Comparison of ENCODE assay signal across 19 mouse cellular contexts in genomic region chr13:45658343-45658742, GRCm38 (mm10).
A peak's percentile ranks its signal among the peaks of the same experiment; 100 is the strongest.
DNase-seq lines count a peak whose midpoint lies in the region; ATAC-seq lines count a peak whose summit lies in the region.
"Had no signal": no experiment of that assay in that cellular context is flagged by ENCODE, and none has a peak within 500 bp of the region (broad histone marks: within the 10 kb centered on the region; RNA-seq: fewer than 3 reads in every experiment).

No protein-coding gene starts in this region.

- peaks cover 4% of the 10 kb centered on the region; the same call in 1 of the 2 replicates for H3K4me1 ChIP-seq in lung, embryonic 16.5 days (replicated peaks; ENCODE audit: control insufficient read depth, insufficient read depth, low read length)
- peaks cover 8% of the 10 kb centered on the region for H3K4me1 ChIP-seq in midbrain, embryonic 16.5 days (ENCODE audit: control insufficient read depth, insufficient read depth, low read length)
- H3K4me1 ChIP-seq: embryonic facial prominence, embryonic 10.5 days; embryonic facial prominence, embryonic 12.5 days had no signal

- H3K9me3 ChIP-seq in lung, embryonic 16.5 days (ENCODE audit: control insufficient read depth, low read length): no peaks in the 10 kb centered on the region
- no peaks in the 10 kb centered on the region for H3K9me3 ChIP-seq in midbrain, embryonic 16.5 days (replicated peaks; ENCODE audit: control insufficient read depth, low read length, poor library complexity, severe bottlenecking)
- H3K9me3 ChIP-seq: embryonic facial prominence, embryonic 10.5 days; embryonic facial prominence, embryonic 12.5 days; forebrain, embryonic 13.5 days; forebrain, embryonic 15.5 days had no signal

- WGBS in lung, embryonic 16.5 days: 64% methylated on average over 5 of the region's 5 CpGs
- WGBS in midbrain, embryonic 16.5 days: 93% methylated on average over 5 of the region's 5 CpGs

- no peak overlapping the region for H3K9ac ChIP-seq in lung, embryonic 16.5 days (ENCODE audit: low read length)
- H3K9ac ChIP-seq in midbrain, embryonic 16.5 days (ENCODE audit: low read depth, low read length): no peak overlapping the region
- H3K9ac ChIP-seq: embryonic facial prominence, embryonic 12.5 days; forebrain, embryonic 13.5 days; forebrain, embryonic 15.5 days had no signal

- no peaks in the 10 kb centered on the region for H3K27me3 ChIP-seq in lung, embryonic 16.5 days (ENCODE audit: control insufficient read depth, insufficient read depth, low read depth, low read length)
- no peaks in the 10 kb centered on the region for H3K27me3 ChIP-seq in midbrain, embryonic 16.5 days (ENCODE audit: control insufficient read depth, insufficient read depth, low read depth, low read length)
- H3K27me3 ChIP-seq: embryonic facial prominence, embryonic 12.5 days; forebrain, embryonic 13.5 days; forebrain, embryonic 15.5 days had no signal

- ATAC-seq in lung, embryonic 16.5 days (ENCODE audit: low read depth): peak; percentile 85
- ATAC-seq in midbrain, embryonic 16.5 days: no peak
- ATAC-seq: forebrain, embryonic 13.5 days; forebrain, embryonic 15.5 days had no signal

- DNase-seq in lung, postnatal 14 days: no peak
- DNase-seq in lung, postnatal 10 days: peak; percentile 29
- DNase-seq in lung, postnatal 36 days: peak; percentile 75
- no peak for DNase-seq in urinary bladder, adult 18-20 months (ENCODE audit: low spot score in 2 of 2)
- no peak for DNase-seq in gastrocnemius, postnatal 4 days (ENCODE audit: low spot score in 2 of 2)
- DNase-seq: adrenal gland, adult 8-10 months; adrenal gland, postnatal 14 days; adrenal gland, postnatal 36 days; cerebellum, adult 11-12 months; cerebellum, adult 2 months; cerebellum, adult 9-10 months; cerebellum, postnatal 10 days; cerebellum, postnatal 25 days had no signal

- H3K4me2 ChIP-seq in lung, embryonic 16.5 days (ENCODE audit: low read depth, low read length): no peak overlapping the region
- no peak overlapping the region for H3K4me2 ChIP-seq in midbrain, embryonic 16.5 days (ENCODE audit: low read length)
- H3K4me2 ChIP-seq: embryonic facial prominence, embryonic 12.5 days; forebrain, embryonic 13.5 days; forebrain, embryonic 15.5 days had no signal

- no peak overlapping the region for H3K4me3 ChIP-seq in lung, embryonic 16.5 days (ENCODE audit: low read length)
- H3K4me3 ChIP-seq in midbrain, embryonic 16.5 days (ENCODE audit: low read depth, low read length): no peak overlapping the region
- H3K4me3 ChIP-seq: embryonic facial prominence, embryonic 10.5 days; embryonic facial prominence, embryonic 12.5 days; forebrain, embryonic 13.5 days; forebrain, embryonic 15.5 days had no signal

- H3K27ac ChIP-seq in lung, embryonic 16.5 days (ENCODE audit: low read length): no peak overlapping the region
- H3K27ac ChIP-seq in midbrain, embryonic 16.5 days (ENCODE audit: low read length): no peak overlapping the region
- H3K27ac ChIP-seq: embryonic facial prominence, embryonic 10.5 days; embryonic facial prominence, embryonic 12.5 days; forebrain, embryonic 13.5 days; forebrain, embryonic 15.5 days had no signal

- no peaks in the 10 kb centered on the region for H3K36me3 ChIP-seq in lung, embryonic 16.5 days (ENCODE audit: control insufficient read depth, insufficient read depth, low read length)
- H3K36me3 ChIP-seq in midbrain, embryonic 16.5 days (ENCODE audit: control insufficient read depth, insufficient read depth, low read length): no peaks in the 10 kb centered on the region
- H3K36me3 ChIP-seq: embryonic facial prominence, embryonic 10.5 days; embryonic facial prominence, embryonic 12.5 days; forebrain, embryonic 15.5 days had no signal

Comparison
In these comparisons a context has a peak if more than half of its experiments do, and no peak if none do; other contexts are left out.
1. DNase-seq: peak in lung, postnatal 10 days (single experiment) and lung, postnatal 36 days (single experiment); none in lung, postnatal 14 days (single experiment), urinary bladder, adult 18-20 months (0 of 2) and gastrocnemius, postnatal 4 days (0 of 2).